Mouse (Mus musculus) cerebellum, adult 18-20 months (tissue): ENCODE measurements around the gene Carnmt1.

Experiments used
- DNase-seq, 2 experiments: peaks; one replicate each; pipeline ENCODE4 v3.0.0; 2021

Carnmt1 gene

DNA sequence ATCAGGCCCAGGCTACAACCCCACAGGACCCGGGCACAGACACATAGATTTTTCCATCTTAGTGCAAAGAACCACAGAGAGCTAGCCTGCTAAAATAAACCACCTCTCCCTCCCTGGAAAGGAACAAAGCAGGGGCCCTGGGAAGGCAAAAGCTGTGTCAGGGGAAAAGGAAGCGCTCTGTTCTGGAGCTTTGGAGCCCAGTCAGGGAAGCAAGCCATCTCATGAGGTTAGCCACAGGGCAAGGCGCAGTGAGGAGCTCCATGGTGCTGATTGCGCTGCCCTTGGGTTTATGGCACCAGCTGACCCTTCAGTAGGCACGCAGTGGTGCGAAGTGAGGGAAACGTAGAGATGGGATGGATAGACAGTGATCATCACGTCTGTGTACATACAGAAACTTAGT lies 16.2 kb upstream of the Carnmt1 start:
- no peak for DNase-seq

DNA sequence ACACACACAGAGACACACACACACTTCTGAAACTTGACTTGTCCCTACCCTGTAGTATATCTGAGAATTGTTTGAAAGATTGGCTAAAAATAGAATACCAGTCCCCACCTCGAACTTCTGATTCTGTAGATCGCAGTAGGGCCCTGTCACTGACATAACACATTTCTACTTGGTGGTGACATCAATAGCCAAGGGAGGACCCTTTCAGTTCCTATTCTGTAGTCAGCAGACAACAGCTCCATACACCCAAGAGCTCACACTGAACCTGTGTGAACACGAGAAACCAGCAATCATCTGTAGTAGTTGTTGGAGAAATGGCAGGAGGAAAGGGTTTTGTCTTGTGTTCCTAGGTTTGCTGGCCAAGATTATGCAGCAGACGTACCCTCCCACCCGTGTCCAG lies 15.6 kb upstream of the Carnmt1 start:
- no peak for DNase-seq

DNA sequence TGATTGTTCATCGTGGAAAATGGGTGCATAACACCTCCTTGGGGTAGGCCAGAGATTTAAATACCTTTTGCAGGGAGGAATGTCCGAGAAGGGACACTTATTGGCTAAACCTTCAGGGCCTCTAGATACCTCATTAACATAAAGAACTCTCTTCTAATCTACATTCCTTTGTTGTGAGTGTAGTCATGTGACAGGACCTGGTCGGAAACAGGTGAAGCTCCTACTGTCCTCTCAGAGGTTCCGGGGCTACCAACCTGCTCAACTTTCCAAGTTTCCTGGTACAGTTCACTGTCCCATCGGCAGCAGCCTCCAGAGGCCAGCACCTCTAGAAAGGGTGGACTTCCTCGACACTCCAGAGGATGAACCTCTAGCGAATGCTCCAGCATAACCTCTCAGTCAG lies 14.6 kb upstream of the Carnmt1 start:
- no peak for DNase-seq

DNA sequence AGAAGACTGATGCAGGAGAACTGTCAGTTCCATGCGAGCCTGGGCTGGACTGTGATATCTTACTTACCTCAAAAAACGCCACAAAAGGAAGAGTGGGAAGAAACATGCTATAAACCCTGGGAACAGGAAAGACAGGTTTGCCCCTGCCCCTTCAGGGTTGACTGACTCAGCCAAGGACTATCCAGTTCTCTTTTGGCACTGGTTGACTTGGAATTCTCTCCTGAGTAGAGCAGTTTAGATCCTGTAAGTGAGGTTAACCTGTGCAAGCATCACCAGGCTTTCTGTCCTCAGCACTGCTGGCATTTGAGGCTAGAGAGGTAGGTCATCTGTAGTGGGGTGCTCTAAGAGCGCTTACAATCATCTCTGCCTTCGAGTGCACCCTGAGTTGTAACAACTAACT lies 12.1 kb upstream of the Carnmt1 start:
- no peak for DNase-seq

DNA sequence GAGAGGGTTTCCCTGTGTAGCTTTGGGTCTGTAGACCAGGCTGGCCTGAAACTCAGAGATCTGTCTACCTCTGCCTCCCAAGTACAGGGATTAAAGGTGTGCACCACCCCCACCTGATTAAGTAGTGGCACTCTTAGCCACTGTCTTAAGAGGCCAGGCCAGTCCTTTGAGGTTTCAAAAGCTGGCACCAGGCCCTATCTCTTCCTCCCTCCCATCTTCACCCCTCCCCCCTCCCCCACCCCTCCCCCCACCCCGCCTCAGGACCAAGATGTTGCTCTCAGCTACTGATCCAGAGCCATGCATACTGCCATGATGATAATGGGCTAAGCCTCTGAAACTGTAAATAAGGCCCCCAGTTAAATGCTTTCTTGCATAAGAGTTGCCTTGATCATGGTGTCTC lies 11.2 kb upstream of the Carnmt1 start:
- no peak for DNase-seq

DNA sequence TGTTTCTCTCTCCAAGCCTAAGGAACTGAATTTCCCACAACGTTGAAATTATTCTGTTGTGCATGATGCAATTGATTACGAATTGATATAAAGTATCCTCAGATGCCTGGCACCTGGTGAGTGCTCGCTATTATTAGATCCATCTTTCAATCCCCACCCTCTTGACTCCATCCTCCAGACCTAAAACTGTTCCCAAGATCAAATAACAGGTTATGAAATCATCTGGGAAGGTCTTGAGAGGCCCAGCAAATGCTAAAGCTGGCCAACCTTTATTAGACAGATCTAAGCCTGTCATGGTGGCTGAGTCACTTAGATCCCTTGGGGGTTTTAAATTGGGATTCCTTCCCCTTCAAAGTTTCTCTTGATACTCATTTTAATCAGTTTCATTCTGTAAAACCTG lies 10.1 kb upstream of the Carnmt1 start:
- DNase-seq: no peak

DNA sequence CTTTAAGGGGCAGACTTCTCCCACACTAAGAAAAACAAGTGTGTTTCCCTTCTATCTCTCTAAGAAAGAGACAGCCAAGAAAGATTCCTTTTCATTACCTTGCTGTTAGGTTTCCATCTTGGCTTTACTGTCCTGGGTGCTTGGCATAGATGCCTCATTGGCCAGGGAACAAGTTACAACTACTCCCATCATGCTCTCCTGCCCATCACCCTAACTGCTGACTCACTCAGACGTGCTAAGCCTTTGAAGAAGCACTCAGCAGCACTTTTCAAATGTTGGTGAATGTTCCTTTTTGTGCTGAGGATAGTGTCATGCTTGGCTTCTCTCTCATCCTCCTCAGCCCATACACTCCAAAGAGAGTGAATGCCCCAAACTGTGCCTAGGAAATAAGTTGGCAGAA lies 8.9 kb upstream of the Carnmt1 start:
- no peak for DNase-seq

DNA sequence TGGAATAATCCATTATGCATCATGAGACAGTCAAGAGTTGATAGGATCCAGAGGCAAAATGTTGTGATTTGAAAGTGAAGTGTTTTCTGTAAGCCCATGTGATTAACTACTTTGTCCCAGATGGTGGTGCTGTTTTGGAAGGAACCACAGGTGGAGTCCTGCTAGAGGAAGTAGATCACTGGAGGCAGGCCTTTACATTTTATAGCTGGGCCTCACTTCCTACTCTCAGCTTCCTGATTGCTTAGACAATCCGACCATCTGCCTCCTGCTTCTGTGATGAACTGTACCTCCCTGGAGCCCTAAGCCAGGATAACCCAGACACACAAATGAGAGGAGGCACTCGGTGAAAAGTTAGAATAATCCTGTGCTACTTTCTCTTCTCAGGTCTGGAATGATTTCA lies 6.7 kb upstream of the Carnmt1 start:
- DNase-seq: no peak

DNA sequence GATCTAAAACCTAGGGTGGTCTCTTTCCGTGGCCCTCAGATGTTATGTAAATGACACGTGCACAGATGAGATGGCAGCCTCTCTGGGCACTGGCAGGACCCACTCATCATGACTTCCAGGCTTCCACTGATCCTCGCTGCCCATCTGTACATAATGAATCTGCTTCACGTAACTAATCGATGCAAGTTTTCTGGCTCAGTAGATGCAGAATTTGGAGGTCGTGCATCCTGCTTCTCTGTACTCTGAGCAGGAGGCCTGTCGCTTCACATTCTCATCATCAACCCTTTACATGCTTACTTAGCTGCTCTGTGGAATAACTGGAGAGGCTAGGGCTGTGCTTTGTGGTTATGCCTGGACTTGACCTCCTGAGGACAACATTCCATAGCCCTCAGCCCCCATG lies 3.6 kb upstream of the Carnmt1 start:
- no peak for DNase-seq

DNA sequence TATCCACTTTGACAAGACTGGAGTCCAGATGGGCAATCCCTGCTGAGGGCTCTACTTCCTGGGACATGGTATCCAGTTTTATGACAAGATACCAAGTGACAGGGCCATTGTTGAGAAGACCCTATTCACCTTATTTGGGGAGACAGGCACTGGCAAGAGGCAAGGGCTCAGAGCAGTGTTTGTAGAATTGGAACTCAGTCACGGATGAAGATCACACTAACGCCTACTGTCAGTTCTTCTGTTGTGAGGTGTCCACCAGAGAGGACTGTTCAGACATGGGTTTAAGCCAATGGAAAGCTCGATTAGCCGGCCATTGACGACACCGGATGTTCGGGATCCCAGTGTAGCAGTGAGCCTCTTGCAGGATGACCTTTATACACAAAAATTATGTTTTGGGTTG lies 1.0 kb upstream of the Carnmt1 start:
- DNase-seq: no peak

DNA sequence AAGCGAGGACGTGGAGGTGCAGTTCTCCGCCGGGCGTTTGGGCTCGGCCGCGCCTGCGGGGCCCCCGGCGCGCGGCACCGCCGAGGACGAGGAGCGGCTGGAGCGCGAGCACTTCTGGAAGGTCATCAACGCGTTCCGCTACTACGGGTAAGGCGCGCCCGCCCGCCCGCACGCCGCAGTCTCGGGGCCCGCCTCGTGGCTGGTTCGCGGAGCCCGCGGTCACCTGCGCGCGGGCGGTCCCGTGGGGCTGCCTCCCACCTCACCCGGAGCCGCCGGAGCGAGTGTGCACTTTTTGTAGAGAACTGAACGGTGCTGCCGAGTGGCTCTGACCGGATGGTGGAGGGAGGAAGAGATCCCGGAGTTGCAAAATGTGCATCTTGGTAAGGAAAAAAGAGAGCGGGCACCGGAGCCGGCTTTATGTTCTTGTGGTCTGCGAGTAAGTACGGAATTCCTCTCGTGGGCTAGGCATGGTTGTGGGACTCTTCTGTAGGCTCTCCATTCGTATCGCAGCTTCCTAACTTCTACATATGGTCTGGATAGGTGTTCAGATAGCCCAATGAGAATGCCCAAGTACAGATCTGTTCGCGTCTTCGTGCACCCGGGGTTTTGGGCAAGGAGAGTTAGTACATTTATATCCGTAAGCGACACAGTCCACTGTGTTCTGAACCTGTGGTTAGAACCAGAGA lies 635 bp downstream of the Carnmt1 start:
- DNase-seq: peak; percentile 50 to 74

DNA sequence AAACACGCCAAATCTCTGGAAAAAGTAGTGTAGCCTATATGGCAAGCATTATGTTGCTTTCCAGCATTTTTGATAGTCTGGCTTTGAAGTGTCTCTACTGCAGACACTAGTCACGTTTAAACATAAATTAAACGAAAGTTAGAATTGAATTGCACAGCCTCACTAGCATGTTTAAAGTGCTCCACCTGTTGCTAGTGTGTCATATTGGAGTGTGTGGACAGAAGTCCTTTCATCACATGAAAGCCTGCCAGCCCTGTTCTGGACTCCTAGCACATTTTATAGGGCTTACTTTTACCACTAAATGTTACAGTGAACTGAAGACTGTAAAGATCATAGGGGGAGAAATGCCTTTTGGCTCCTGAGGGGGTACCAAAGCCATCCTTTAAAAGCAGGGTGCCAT lies 1.9 kb downstream of the Carnmt1 start:
- DNase-seq: no peak

DNA sequence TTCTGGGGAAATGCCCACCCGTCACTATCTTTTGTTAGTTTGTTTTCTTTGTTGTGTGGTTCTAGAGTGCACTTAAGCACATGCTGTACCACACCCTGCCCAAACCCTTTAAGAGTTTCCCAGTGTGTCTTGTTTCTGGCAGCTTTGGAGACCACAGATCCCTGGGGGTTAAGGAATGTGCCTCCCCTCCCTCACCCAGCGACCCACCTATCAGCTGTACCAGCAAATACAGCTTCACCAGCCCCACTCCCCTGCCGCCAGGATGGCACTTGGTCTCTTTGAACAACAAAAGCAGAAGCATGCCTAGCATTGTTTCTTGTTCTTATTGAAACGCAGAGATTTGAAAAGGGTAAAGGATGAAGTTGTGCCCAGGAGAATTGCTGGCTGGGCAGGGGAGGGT lies 2.6 kb downstream of the Carnmt1 start:
- no peak for DNase-seq

DNA sequence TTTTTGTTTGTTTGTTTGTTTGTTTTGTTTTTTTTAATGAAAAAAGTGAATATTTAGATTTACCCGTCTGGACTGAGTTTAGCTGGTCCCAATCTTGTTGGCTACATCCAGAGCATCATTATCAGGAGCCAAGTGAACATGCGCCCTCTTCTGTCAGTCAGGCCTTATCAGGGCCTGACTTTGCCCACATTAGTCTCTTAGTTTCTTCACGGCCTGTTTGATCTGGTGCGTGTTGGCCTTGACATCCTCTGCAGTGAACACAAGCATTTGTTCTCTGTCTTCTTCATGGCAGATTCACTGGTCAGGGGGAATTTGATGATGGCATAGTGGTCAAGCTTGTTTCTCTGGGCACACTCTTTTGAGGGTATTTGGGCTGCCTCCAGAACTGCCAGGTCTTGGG lies 11.6 kb downstream of the Carnmt1 start:
- DNase-seq: no peak

DNA sequence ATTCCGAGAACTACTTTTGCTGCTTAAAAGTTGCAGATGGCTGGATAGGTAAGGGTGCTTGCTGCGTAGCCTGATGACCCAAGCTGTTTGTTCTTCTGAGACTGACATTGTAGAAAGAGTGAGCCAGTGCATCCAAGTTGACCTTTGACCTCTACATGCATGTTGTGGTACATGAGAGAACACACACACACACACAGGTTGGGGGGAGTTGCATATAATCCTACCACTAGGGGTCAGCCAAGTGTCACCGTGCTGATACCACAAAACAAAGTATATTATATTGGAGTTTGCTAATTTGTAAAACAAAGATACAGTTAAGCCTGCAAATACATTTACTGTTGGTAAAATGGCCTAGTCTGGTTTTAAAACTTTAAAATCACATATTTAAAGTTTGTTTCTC lies 17.0 kb downstream of the Carnmt1 start:
- DNase-seq: peak; percentile 38 to 47

DNA sequence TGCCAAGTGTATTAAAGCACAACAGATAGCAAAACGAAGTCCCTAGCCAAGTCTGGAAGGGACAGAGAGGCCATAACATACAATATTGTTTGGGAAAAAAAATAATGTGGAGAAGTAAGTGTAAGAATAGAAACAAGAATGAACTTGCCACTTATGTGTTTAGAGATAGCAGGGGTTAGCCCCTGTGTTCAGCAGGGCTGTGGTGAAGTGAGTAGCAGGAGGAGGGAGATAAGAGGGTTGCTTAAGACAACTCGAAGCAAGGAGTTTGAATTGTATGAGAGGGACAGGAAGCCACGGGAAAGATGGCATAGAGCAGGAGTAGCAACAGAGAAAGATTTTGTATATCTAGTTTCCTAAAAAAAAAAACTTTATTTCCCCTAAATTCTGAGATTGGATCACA lies 21.6 kb downstream of the Carnmt1 start:
- DNase-seq: no peak

DNA sequence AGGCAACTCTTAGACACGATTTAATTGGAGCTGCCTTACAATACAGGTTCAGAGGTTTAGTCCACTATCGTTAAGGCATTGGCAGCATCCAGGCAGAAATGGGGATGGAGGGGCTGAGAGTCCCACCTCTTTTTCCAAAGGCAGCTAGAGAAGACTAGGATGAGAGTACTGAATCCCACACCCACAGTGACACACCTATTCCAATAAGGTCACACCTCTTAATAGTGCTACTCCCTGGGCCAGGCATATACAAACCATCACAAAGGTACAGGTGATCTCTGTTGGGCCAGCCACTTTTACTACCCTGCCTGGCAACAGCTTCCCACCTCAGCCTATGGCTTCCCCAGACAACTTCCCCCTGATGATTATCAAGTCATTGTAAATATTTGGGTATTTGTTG lies 22.2 kb downstream of the Carnmt1 start:
- no peak for DNase-seq

DNA sequence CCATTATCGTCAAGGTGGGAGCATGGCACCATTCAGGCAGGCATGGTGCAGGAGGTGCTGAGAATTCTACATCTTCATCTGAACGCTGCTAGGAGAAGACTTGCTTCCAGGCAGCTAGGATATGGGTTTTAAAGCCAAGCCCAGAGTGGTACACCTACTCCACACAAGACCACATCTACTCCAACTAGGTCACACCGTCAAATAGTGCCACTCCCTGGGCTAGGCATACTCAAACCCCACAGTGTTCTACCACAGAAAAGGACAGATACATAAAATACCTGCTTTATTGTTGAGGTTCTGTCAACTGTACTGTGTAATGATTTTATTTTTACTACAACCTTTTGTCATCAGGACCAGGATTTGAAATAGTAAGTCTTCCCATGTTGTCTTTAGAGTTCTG lies 24.6 kb downstream of the Carnmt1 start:
- no peak for DNase-seq

DNA sequence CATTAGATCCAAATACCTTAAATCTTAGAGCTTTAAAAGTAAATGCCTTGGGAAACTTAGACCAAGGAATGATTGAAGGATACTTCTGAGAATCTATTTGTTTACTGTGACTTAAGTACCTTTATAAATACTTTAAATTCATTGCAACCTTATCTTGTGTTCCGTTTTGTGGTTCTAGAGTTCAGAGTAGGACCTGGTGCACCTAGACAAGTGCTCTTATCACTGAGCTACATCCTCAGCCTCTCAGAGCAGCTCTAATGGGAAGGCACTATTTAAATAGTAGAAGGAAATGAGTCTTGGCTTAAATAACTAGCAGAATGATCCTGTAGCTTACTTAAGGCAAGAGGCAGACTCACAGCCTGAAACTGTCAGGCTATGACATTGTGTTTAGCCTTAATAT lies 25.0 kb downstream of the Carnmt1 start:
- no peak for DNase-seq

DNA sequence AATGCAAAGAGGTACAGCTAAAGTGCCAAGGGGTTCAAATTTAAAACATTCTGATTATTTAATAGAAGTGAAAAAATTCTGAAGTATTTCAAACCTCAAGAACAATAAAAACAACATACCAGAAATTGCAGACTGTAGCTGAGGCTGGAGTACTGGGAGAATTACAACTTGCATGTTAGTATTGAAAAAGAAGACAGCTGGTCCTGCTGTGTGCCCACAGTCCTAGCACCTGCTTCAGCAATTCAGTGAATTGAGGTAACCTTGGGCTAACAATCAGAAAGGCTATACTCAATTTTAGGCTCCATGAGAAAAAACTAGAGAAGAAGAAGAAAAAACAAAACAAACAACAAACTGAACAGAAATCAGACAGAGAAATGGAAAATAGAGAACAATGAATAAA lies 37.5 kb downstream of the Carnmt1 start:
- peak; percentile 36 to 56 for DNase-seq

DNA sequence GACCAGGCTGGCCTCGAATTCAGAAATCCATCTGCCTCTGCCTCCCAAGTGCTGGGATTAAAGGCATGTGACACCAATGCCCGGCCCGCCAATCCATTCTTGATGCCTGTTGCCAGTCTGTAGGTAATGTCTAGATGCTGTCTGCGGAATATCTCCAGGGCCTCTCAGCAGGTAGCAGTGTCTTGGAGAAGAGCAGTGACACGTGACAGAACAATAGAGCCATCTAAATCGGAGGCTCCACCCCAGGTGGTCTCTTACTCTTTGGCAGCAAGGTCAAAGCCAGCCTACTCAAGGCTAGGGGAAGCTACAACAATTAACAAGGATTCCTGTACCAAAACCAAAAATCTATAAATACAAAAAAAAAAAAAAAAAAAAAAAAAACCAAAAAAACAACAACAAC lies 40.3 kb downstream of the Carnmt1 start:
- DNase-seq: no peak

DNA sequence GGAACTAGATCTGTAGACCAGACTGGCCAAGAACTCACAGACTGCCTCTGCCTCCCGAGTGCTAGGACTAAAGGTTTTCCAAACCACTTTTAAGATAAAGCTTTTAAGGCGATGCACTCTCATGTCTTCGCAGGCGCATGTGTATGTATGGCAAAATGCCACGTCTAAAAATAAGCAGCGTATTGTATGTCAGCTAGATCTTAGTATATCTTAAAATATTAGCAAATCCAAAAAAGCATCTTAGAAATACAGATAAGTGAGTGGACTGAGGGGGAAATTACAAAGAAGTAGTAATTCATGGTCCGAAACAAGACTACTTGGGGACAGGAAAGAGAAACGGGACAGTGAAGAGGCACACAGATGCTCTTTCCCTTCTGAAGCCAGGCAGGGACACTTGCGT lies 41.0 kb downstream of the Carnmt1 start:
- DNase-seq: no peak

DNA sequence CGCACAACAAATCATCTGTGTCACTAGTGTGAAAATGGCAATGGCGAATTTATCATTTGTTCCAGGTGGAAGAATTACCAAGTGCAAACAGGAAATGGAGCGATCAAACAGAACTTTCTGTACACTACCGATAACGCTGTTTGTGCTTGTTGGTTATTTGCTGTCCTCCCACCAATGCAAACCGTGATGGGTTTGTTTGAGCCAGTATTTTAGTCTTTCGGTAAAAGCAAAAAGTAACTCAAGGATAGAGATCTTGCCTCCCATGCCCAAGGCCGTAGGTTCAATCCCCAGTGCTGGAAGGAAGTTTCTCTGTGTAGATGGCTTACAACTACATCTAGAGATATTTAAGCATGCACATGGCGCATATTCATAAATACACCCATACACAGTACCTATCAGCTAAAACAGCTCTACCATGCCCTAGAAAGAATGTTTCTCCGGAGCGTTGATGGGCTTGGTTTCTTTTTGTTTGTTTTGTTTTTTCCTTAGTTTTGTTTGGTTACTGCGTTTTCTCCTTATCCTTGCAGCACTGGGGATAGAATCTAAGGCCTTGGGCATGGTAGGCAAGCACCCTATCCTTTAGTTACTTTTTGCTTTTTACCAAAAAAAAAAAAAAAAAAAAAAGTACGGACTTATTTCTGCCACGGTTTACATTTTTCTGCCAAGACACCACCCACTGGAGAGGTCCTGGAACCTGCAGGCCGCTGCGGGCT lies 41.7 kb downstream of the Carnmt1 start:
- DNase-seq: no peak

DNA sequence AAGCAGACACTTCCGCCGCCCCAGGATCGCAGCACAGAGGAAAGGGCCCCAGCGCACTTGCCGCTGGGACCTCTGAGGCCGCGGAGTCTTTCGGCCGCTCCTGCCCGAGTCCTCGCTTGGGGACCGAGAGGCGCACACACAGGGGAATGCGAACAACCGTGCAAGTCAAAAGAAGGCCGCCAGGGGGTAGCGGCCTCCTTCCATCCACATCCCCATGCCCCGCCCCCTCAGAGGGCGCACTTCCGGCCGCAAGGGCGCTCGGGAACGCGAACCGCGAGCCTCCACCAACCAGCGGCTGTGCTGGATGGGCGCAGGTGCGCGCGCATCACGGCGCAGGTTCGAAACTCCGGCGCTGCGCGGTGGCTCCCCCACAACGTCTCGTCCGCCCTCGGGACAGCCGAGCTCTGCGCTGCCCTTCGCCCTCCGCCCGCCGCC lies 42.3 kb downstream of the Carnmt1 start, which contains the start of gene D030056L22Rik:
TSS of gene D030056L22Rik (plus strand) at position 328 of the 435 bp plus-strand sequence.
- DNase-seq: peak; percentile 96 to 99

DNA sequence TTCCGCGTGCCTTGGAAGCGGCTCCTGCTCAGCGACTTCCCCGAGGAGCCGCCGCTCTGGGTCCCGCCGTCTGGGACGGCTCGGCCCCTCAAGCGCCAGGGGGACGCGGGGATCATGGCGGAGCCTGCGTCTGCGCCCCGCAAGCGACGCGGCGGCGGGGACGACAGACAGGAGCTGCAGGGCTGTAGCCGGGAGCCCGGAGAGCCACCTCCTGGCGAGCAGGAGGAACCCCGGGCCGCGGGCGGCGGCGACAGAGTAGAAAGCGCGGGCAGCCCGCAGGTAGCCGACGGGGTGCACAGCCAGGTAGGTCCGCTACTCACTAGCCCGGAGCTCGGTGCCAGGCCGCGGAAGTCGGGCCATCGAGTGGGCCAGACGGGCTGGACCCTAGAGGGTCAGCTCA lies 42.8 kb downstream of the Carnmt1 start:
- peak; percentile 44 to 68 for DNase-seq
